Mouse (Mus musculus) CH12.LX (cell line): ENCODE data around the gene Marveld3. TPM values are rescaled to one million over a fixed set of nuclear protein-coding genes. Genes with fewer than 3 reads are reported as not detected.

Experiments
- DNase-seq: peaks from one replicate; pipeline ENCODE4 v3.0.0-alpha.2; 2013; ENCODE audit errors: extremely low read depth
- H3K27ac ChIP-seq: 2 replicates; pipeline ENCODE4 v1.5.1; 2012; ENCODE audit warnings: low read depth, mild to moderate bottlenecking, control low read depth, moderate library complexity; ENCODE audit not compliant: insufficient read depth
- H3K27me3 ChIP-seq: replicated peaks from 2 replicates; pipeline ENCODE3; 2012; ENCODE audit warnings: inconsistent platforms
- H3K36me3 ChIP-seq, 2 experiments: replicated peaks in 1 of 2; 2 replicates each; pipeline versions ENCODE3 to v1.6.1; 2012; ENCODE audit warnings: inconsistent platforms in 1 of 2, low read length in 1 of 2, mild to moderate bottlenecking in 1 of 2, mixed read lengths in 1 of 2, moderate library complexity in 1 of 2; ENCODE audit not compliant: control insufficient read depth in 1 of 2, insufficient read depth in 1 of 2
- H3K4me1 ChIP-seq, 2 experiments: 2 replicates each; pipeline ENCODE4 v1.6.1; 2012; ENCODE audit warnings: inconsistent platforms in 1 of 2, moderate library complexity in 1 of 2; ENCODE audit not compliant: insufficient read depth in 2 of 2, control insufficient read depth in 1 of 2
- H3K4me2 ChIP-seq: 2 replicates; pipeline ENCODE4 v1.6.1; 2012; ENCODE audit warnings: low read depth, mild to moderate bottlenecking, control low read depth; ENCODE audit not compliant: poor library complexity, insufficient read depth, severe bottlenecking
- H3K4me3 ChIP-seq, 3 experiments: fragments of 150-350 bp in 1 of 3; sonication (generic) in 1 of 3; replicated peaks in 1 of 3; 2 replicates each; pipeline versions ENCODE3 to v1.5.1; 2011 to 2012; ENCODE audit warnings: low read depth in 2 of 3, low read length in 2 of 3, mild to moderate bottlenecking in 2 of 3, moderate library complexity in 2 of 3, control low read depth in 1 of 3, improper control_type of control experiment in 1 of 3, inconsistent platforms in 1 of 3, mixed read lengths in 1 of 3; ENCODE audit not compliant: poor library complexity in 1 of 3
- H3K79me2 ChIP-seq: replicated peaks from 2 replicates; pipeline ENCODE4 v1.6.1; 2012; ENCODE audit warnings: mild to moderate bottlenecking, moderate library complexity; ENCODE audit not compliant: control insufficient read depth, poor library complexity, insufficient read depth, severe bottlenecking; ENCODE audit errors: extremely low read depth
- H3K9ac ChIP-seq: 2 replicates; pipeline ENCODE4 v1.6.1; 2012; ENCODE audit warnings: low read depth, mild to moderate bottlenecking, control low read depth, moderate library complexity; ENCODE audit not compliant: insufficient read depth
- H3K9me3 ChIP-seq: replicated peaks from 2 replicates; pipeline ENCODE3; 2012; ENCODE audit warnings: low read length, inconsistent platforms, mixed read lengths
- BHLHE40 ChIP-seq: IDR thresholded peaks from 2 replicates; pipeline ENCODE4 v1.6.1; 2011; ENCODE audit warnings: mild to moderate bottlenecking, low read depth, low read length, improper control_type of control experiment
- CHD2 ChIP-seq: IDR thresholded peaks from 2 replicates; pipeline ENCODE4 v1.6.1; 2011; ENCODE audit warnings: low read length, improper control_type of control experiment
- CTCF ChIP-seq, 2 experiments: IDR thresholded peaks in 1 of 2; conservative IDR thresholded peaks in 1 of 2; 2 replicates each; pipeline ENCODE4 v1.5.1; 2011 to 2012; ENCODE audit warnings: low read depth in 2 of 2, low read length in 2 of 2, improper control_type of control experiment in 1 of 2, inconsistent platforms in 1 of 2, mild to moderate bottlenecking in 1 of 2, moderate library complexity in 1 of 2
- E2F4 ChIP-seq: IDR thresholded peaks from 2 replicates; pipeline ENCODE4 v1.6.1; 2011; ENCODE audit warnings: low read depth, low read length, improper control_type of control experiment; ENCODE audit not compliant: insufficient replicate concordance
- ELF1 ChIP-seq: IDR thresholded peaks from 2 replicates; pipeline ENCODE4 v1.6.1; 2014; ENCODE audit warnings: low read depth, mild to moderate bottlenecking, inconsistent platforms, low read length, improper control_type of control experiment
- EP300 ChIP-seq: IDR thresholded peaks from 2 replicates; pipeline ENCODE4 v1.6.1; 2011; ENCODE audit warnings: low read length, improper control_type of control experiment
- GABPA ChIP-seq: IDR thresholded peaks from 2 replicates; pipeline ENCODE4 v1.6.1; 2012; ENCODE audit warnings: low read depth, low read length, improper control_type of control experiment, inconsistent platforms; ENCODE audit not compliant: insufficient replicate concordance
- JUND ChIP-seq: conservative IDR thresholded peaks from 2 replicates; pipeline ENCODE4 v1.6.1; 2011; ENCODE audit warnings: low read depth, low read length, improper control_type of control experiment
- MAX ChIP-seq: IDR thresholded peaks from 2 replicates; pipeline ENCODE4 v1.6.1; 2011; ENCODE audit warnings: low read length, improper control_type of control experiment
- MXI1 ChIP-seq: IDR thresholded peaks from 2 replicates; pipeline ENCODE4 v1.6.1; 2011; ENCODE audit warnings: mild to moderate bottlenecking, low read depth, low read length, improper control_type of control experiment
- MYC ChIP-seq: IDR thresholded peaks from 2 replicates; pipeline ENCODE4 v1.6.1; 2011; ENCODE audit warnings: low read depth, mild to moderate bottlenecking, improper control_type of control experiment, low read length
- NRF1 ChIP-seq: IDR thresholded peaks from 2 replicates; pipeline ENCODE4 v1.6.1; 2014; ENCODE audit warnings: low read depth, mild to moderate bottlenecking, inconsistent platforms, low read length, improper control_type of control experiment, moderate library complexity
- POLR2A ChIP-seq: IDR thresholded peaks from 2 replicates; pipeline ENCODE4 v1.6.1; 2011; ENCODE audit warnings: low read depth, mild to moderate bottlenecking, improper control_type of control experiment, low read length
- RAD21 ChIP-seq: IDR thresholded peaks from 2 replicates; pipeline ENCODE4 v1.6.1; 2011; ENCODE audit warnings: low read depth, mild to moderate bottlenecking, low read length, improper control_type of control experiment, moderate library complexity
- RCOR1 ChIP-seq: conservative IDR thresholded peaks from 2 replicates; pipeline ENCODE4 v1.6.1; 2012; ENCODE audit warnings: low read depth, mild to moderate bottlenecking, inconsistent platforms, low read length, improper control_type of control experiment
- SMC3 ChIP-seq: IDR thresholded peaks from 2 replicates; pipeline ENCODE4 v1.6.1; 2011; ENCODE audit warnings: low read depth, low read length, improper control_type of control experiment
- TCF12 ChIP-seq: IDR thresholded peaks from 2 replicates; pipeline ENCODE4 v1.6.1; 2014; ENCODE audit warnings: low read depth, mild to moderate bottlenecking, inconsistent platforms, low read length, improper control_type of control experiment
- USF2 ChIP-seq: conservative IDR thresholded peaks from 2 replicates; pipeline ENCODE4 v1.6.1; 2011; ENCODE audit warnings: low read depth, low read length, improper control_type of control experiment
- ZMIZ1 ChIP-seq: IDR thresholded peaks from 2 replicates; pipeline ENCODE4 v1.6.1; 2012; ENCODE audit warnings: low read depth, mild to moderate bottlenecking, inconsistent platforms, low read length, improper control_type of control experiment
- ZNF384 ChIP-seq: IDR thresholded peaks from 2 replicates; pipeline ENCODE4 v1.6.1; 2012; ENCODE audit warnings: low read depth, low read length, improper control_type of control experiment, inconsistent platforms
- dilution Hi-C: fragments of 300-500 bp; cut with MboI; formaldehyde crosslinking; loops from 2 replicates; pipeline ENCODE4 v1.14.3; 2020; ENCODE audit warnings: low sequenced_read_pairs; ENCODE audit not compliant: extremely low pct_unique_long_range_greater_than_20kb, extremely low pct_ligation_motif_present
- in situ Hi-C: fragments of 300-500 bp; cut with MboI; formaldehyde crosslinking; loops from 3 replicates; pipeline ENCODE4 v1.14.3; 2019; ENCODE audit warnings: low sequenced_read_pairs, low pct_ligation_motif_present, low pct_unique_long_range_greater_than_20kb, mixed read lengths
- polyA plus RNA-seq: library from polyadenylated mRNA; unstranded; fragments of >175 nt; gene quantifications from 2 replicates; pipeline ENCODE4 v1.2.1, GENCODE M21; 2012; ENCODE audit warnings: low read depth; ENCODE audit not compliant: insufficient read length
- total RNA-seq, 2 experiments: library from RNA; depleted of rRNA; stranded (reverse); fragments of 300-350 nt in 1 of 2; fragments of >200 nt in 1 of 2; gene quantifications; 2 replicates each; pipeline ENCODE4 v1.2.3; 2012 to 2014

The Marveld3 gene
- total RNA-seq (2012; rRNA removed): not detected in 2 replicates
- total RNA-seq (2014; rRNA removed): not detected in 2 replicates
- not detected in 2 replicates for polyA plus RNA-seq

DNA sequence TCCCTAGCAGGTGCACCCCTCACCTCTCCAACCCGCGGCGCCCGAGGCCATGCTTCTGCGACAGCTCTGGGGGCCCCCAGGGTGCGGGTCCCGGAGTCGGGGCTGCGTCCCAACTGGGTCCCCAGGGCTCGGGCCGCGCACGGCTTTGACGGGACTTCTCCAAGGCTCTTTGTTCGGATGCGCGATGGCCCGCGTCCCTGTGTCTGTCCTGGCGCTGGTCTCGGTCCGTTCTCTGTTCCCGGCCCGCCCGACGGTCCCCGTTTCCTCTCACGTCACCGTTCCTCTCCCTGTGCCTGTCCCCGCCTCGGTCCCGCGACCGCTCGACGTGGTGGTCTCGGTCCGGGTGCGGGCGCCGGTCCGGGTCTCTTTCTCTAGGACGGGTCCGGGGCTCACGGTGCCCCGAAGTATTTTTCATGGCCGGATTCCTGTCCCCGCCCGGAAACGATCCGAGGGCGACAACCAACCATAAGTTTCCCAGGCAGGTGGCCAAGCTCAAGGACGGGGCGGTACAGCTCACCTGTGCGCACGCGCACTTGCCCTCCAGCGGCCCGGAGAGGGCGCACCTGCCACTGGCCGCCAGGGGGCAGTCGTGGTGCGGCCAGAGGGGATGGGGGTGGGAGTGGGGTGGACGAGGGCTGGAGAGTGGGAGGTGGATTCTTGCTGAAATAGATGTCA, at the start of gene Marveld3:
Marveld3 (minus strand) TSS at position 511 of the 675 bp plus-strand sequence.
- H3K27ac ChIP-seq: no peak within 1 kb of the TSS
- peaks cover 9 to 46% of the 10 kb centered on the region in 2 experiments for H3K4me1 ChIP-seq
- H3K27me3 ChIP-seq: no peaks in the 10 kb centered on the region
- DNase-seq: no peak
- dilution Hi-C loops: no loop called here
- H3K36me3 ChIP-seq: no peaks in the 10 kb centered on the region
- no peak within 1 kb of the TSS for H3K4me3 ChIP-seq
- peaks cover 7% of the 10 kb centered on the region for H3K9me3 ChIP-seq
- no peak within 1 kb of the TSS for H3K9ac ChIP-seq
- in situ Hi-C loops: no loop called here
- TF ChIP-seq ELF1: no peak
- no peak for TF ChIP-seq POLR2A
- no peak for TF ChIP-seq MYC
- TF ChIP-seq E2F4: no peak
- TF ChIP-seq BHLHE40: no peak
- no peak for TF ChIP-seq ZNF384
- no peak for TF ChIP-seq JUND
- no peak for TF ChIP-seq NRF1
- TF ChIP-seq MXI1: no peak
- no peak for TF ChIP-seq RCOR1
- TF ChIP-seq EP300: no peak
- TF ChIP-seq USF2: no peak
- no peak for TF ChIP-seq ZMIZ1
- no peak for TF ChIP-seq CHD2
- no peak for TF ChIP-seq MAX
- no peak for TF ChIP-seq SMC3
- H3K4me2 ChIP-seq: no peak within 1 kb of the TSS
- no peaks in the 10 kb centered on the region for H3K79me2 ChIP-seq

- H3K79me2 ChIP-seq: no peaks in the 10 kb centered on the region
- H3K27me3 ChIP-seq: no peaks in the 10 kb centered on the region
- no peaks in the 10 kb centered on the region for H3K36me3 ChIP-seq
- H3K4me3 ChIP-seq: no peak overlapping the region
- no peaks in the 10 kb centered on the region for H3K9me3 ChIP-seq
- peaks cover 3% of the 10 kb centered on the region in 2 experiments; a peak in 3 of 4 replicates for H3K4me1 ChIP-seq
- H3K4me2 ChIP-seq: no peak overlapping the region
- in situ Hi-C loops: loop anchor here (10.0 kb wide), 1 partner anchor 54 kb away; no protein-coding TSS in a partner anchor
- H3K27ac ChIP-seq: no peak overlapping the region
- peak; percentile 72 for DNase-seq
- TF ChIP-seq RAD21: peak; percentile 65
- TF ChIP-seq CTCF (conservative IDR thresholded peaks at IDR 0.05 in 1 of 2, IDR thresholded peaks at IDR 0.05 in 1 of 2; ENCODE audit: low read depth in 2 of 2, low read length in 2 of 2): peak; percentile 82 to 84
- no peak for TF ChIP-seq POLR2A
- no peak for TF ChIP-seq GABPA
- no peak for TF ChIP-seq TCF12
- TF ChIP-seq BHLHE40: no peak
- peak; percentile 81 for TF ChIP-seq SMC3
- no peak overlapping the region for H3K9ac ChIP-seq
- dilution Hi-C loops: no loop called here
Observed at GRCm38 (mm10) chr8:110010868-110011267, 48.9 kb upstream of the Marveld3 start.
